Mouse (Mus musculus): Measurements from ENCODE around the gene Thoc3.

DNA sequence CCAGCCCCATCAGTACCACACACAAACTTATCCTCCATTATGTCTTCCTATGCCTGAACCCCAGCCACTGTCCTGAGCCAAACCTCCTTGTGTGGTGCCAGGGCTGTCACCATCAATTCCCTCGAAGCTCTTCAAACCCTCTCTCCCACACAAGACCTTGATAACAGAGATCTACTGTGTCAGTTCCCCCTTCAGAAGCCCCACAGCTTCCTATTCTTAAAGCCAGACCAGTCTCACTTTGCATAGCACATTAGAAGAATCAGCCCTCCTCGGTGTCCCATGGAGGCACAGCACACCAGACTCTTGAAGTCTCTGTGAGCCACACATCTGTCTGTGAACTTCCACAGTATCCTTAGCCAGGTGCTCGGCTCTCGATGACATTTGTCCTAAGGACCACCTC, 55.9 kb downstream of the Thoc3 start:
- no peak for TF ChIP-seq CTCF (IDR thresholded peaks at IDR 0.05; ENCODE audit: borderline replicate concordance, extremely low read depth, insufficient read depth, insufficient read length)
- TF ChIP-seq POLR2A (IDR thresholded peaks at IDR 0.05; ENCODE audit: borderline replicate concordance, extremely low read depth, insufficient read depth, insufficient read length, poor library complexity, severe bottlenecking) = no peak

All from brain, embryonic 14.5 days (tissue).